Mouse (Mus musculus) stomach, embryonic 15.5 days (tissue): ENCODE measurements around the gene Haghl. TPM values are rescaled to one million over a fixed set of nuclear protein-coding genes. Genes with fewer than 3 reads are reported as not detected.
"Not testable (repeated sequence)": the region's sequence is repeated elsewhere in the genome, so short reads cannot be mapped to it uniquely, and the experiment has no call there.

ENCODE experiments used
- ATAC-seq: fragments of 200-750 bp; cut with Nextera tagmentation; 2 replicates; pipeline ENCODE4 v1.8.0; 2017; ENCODE audit warnings: low read depth, moderate number of reproducible peaks, moderate TSS enrichment; ENCODE audit not compliant: insufficient read depth, low FRiP score
- H3K27ac ChIP-seq: fragments of 300-500 bp; sonication (generic); 2 replicates; pipeline ENCODE4 v1.5.1; 2015; ENCODE audit warnings: mild to moderate bottlenecking, inconsistent platforms
- H3K27me3 ChIP-seq: fragments of 300-500 bp; sonication (generic); replicated peaks from 2 replicates; pipeline ENCODE4 v1.6.1; 2015; ENCODE audit warnings: inconsistent platforms
- H3K36me3 ChIP-seq: fragments of 300-500 bp; sonication (generic); 2 replicates; pipeline ENCODE4 v1.6.1; 2015; ENCODE audit warnings: inconsistent platforms
- H3K4me1 ChIP-seq: fragments of 300-500 bp; sonication (generic); 2 replicates; pipeline ENCODE4 v1.6.1; 2015; ENCODE audit warnings: inconsistent platforms
- H3K4me2 ChIP-seq: fragments of 300-500 bp; sonication (generic); 2 replicates; pipeline ENCODE4 v1.6.1; 2015; ENCODE audit warnings: mild to moderate bottlenecking, inconsistent platforms
- H3K4me3 ChIP-seq: fragments of 300-500 bp; sonication (generic); replicated peaks from 2 replicates; pipeline ENCODE4 v1.5.1; 2015; ENCODE audit warnings: inconsistent platforms
- H3K9ac ChIP-seq: fragments of 300-500 bp; sonication (generic); 2 replicates; pipeline ENCODE4 v1.6.1; 2015; ENCODE audit warnings: inconsistent platforms
- H3K9me3 ChIP-seq: fragments of 300-500 bp; sonication (generic); 2 replicates; pipeline ENCODE4 v1.6.1; 2016; ENCODE audit warnings: inconsistent platforms
- WGBS: fragments of 180-500 bp; shearing (Covaris S2); methylation state at CpG from one replicate; pipeline ENCODE4 v1.1.7; 2015; 5-methylcytosine and 5-hydroxymethylcytosine counted together
- polyA plus RNA-seq: library from polyadenylated mRNA; unstranded; fragments of >200 nt; fragmentation: Nextera tagmentation; extraction: Ambion mirVana; gene quantifications from 2 replicates; pipeline ENCODE4 v1.2.1, GENCODE M21; 2015

Haghl gene
- polyA plus RNA-seq, 1 experiment from 2014 or later = 47.3 TPM

- ATAC-seq = peak; percentile 42
- peaks cover 48% of the 10 kb centered on the region for H3K27me3 ChIP-seq
Measured at GRCm38 (mm10) chr17:25813471-25813870, 28.0 kb upstream of the Haghl start.

GRCm38 (mm10) chr17:25810890-25811289 lies 25.4 kb upstream of the Haghl start:
- ATAC-seq = no peak
- H3K27me3 ChIP-seq = peaks cover 45% of the 10 kb centered on the region
- no peak overlapping the region for H3K4me2 ChIP-seq
- no peaks in the 10 kb centered on the region for H3K36me3 ChIP-seq
- H3K9ac ChIP-seq = no peak overlapping the region
- H3K27ac ChIP-seq = no peak overlapping the region
- H3K4me3 ChIP-seq = no peak overlapping the region
- H3K4me1 ChIP-seq = peaks cover 9% of the 10 kb centered on the region; the same call in 1 of the 2 replicates
- H3K9me3 ChIP-seq = no peaks in the 10 kb centered on the region
- WGBS = 71% methylated on average over 4 of the region's 4 CpGs

More at GRCm38 (mm10) chr17:25813471-25813870, 28.0 kb upstream of the Haghl start:
- H3K27ac ChIP-seq = no peak overlapping the region
- H3K36me3 ChIP-seq = no peaks in the 10 kb centered on the region
- peak overlapping the region; percentile 30 for H3K4me2 ChIP-seq
- H3K9me3 ChIP-seq = no peaks in the 10 kb centered on the region
- no peak overlapping the region for H3K9ac ChIP-seq
- no peak overlapping the region for H3K4me3 ChIP-seq
- peaks cover 9% of the 10 kb centered on the region; the same call in 1 of the 2 replicates for H3K4me1 ChIP-seq
- WGBS = 2% methylated on average over 20 of the region's 20 CpGs

DNA sequence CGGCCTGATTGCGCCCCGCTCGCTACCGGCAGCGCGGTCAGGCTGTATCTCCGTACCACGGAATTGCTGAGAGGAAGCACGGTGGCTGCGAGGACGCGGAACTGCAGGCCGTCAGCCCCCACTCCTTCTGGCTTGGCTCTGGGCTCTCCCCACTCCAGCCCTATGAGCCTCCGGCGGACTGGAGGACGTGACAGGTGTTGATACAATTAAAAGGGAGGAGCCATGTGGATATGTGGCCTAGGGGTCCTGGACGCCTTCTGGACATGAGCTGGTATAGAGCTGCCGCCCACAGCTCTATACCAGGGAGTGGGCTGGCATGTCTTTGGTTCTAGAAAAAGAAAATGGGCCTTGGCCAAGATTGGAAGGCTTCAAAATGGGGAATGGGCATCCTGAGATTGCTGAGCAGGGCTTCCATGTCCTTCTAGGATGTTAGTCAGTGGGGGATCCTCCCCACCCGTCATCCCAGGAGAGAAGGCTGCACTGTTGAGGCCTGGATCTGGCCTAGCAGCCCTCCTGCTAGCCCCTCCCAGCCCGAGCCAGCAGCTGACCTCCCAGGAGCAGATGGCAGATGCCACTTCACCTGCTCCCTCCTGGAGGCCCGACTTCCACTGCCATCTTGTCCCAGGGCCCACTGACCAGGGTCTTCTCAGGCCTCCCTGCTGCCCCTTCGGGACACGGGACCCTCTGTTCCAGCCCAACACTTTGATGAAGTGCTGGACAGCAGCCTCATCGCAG lies 24.3 kb upstream of the Haghl start:
- WGBS = 10% methylated on average over 25 of the region's 25 CpGs
- Histone ChIP-seq H3K27ac (no peak overlapping the region), H3K9ac (peak overlapping the region; percentile 16; the same call in 1 of the 2 replicates), H3K27me3 (peaks cover 48% of the 10 kb centered on the region), H3K4me1 (peaks cover 9% of the 10 kb centered on the region; the same call in 1 of the 2 replicates), H3K4me3 (peak overlapping the region; percentile 66), H3K36me3 (no peaks in the 10 kb centered on the region), H3K9me3 (no peaks in the 10 kb centered on the region), H3K4me2 (peak overlapping the region; percentile 98)
- no peak for ATAC-seq

- no peaks in the 10 kb centered on the region for H3K9me3 ChIP-seq
- H3K4me1 ChIP-seq = peaks cover 9% of the 10 kb centered on the region; the same call in 1 of the 2 replicates
- no peaks in the 10 kb centered on the region for H3K36me3 ChIP-seq
- peak within 1 kb of the TSS; percentile 16; the same call in 1 of the 2 replicates for H3K27ac ChIP-seq
- ATAC-seq = peak; percentile 83
- H3K4me2 ChIP-seq = peak within 1 kb of the TSS; percentile 98
- H3K4me3 ChIP-seq = peak within 1 kb of the TSS; percentile 66
- peak within 1 kb of the TSS; percentile 22 for H3K9ac ChIP-seq
- H3K27me3 ChIP-seq = peaks cover 49% of the 10 kb centered on the region
- WGBS = under 1% methylated on average over 90 of the region's 100 CpGs
Measured at GRCm38 (mm10) chr17:25808789-25809605, 23.5 kb upstream of the Haghl start, which contains the start of gene Fbxl16. TSS of gene Fbxl16 (plus strand) at chr17:25809085.

- Histone ChIP-seq H3K9me3 (no peaks in the 10 kb centered on the region), H3K27me3 (peaks cover 47% of the 10 kb centered on the region), H3K36me3 (no peaks in the 10 kb centered on the region), H3K4me3 (no peak overlapping the region; the same call in 1 of the 2 replicates), H3K9ac (no peak overlapping the region), H3K4me1 (peaks cover 5% of the 10 kb centered on the region; the same call in 1 of the 2 replicates), H3K4me2 (peak overlapping the region; percentile 98), H3K27ac (no peak overlapping the region)
- 35% methylated on average over 5 of the region's 5 CpGs for WGBS
- no peak for ATAC-seq
Measured at GRCm38 (mm10) chr17:25808028-25808427, 22.6 kb upstream of the Haghl start.

DNA sequence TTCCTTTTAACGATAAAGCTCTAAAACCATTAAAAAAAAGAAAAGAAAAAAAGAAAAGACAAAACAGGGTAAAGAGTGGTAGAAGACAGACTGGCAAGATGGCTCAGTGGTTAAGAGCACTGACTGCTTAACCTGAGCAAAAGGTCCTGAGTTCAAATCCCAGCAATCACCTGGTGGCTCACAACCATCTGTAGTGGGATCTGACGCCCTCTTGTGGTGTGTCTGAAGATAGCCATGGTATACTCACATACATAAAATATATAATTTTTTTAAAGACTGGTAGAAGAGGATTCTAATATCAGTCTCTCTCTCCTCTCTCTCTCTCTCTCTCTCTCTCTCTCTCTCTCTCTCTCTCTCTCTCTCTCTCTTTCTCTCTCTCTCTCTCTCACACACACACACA lies 22.0 kb upstream of the Haghl start:
- H3K9me3 ChIP-seq, H3K27ac ChIP-seq, H3K36me3 ChIP-seq, H3K4me1 ChIP-seq, ATAC-seq, H3K9ac ChIP-seq, H3K4me2 ChIP-seq, H3K4me3 ChIP-seq: not testable (repeated sequence)
- 27% methylated on average over 2 of the region's 2 CpGs for WGBS
- H3K27me3 ChIP-seq = peaks cover 46% of the 10 kb centered on the region

GRCm38 (mm10) chr17:25806507-25806906 lies 21.0 kb upstream of the Haghl start:
- H3K9me3 ChIP-seq = no peaks in the 10 kb centered on the region
- H3K4me3 ChIP-seq = no peak overlapping the region
- ATAC-seq = no peak
- peaks cover 4% of the 10 kb centered on the region; the same call in 1 of the 2 replicates for H3K4me1 ChIP-seq
- H3K27me3 ChIP-seq = peaks cover 46% of the 10 kb centered on the region
- no peaks in the 10 kb centered on the region for H3K36me3 ChIP-seq
- no peak overlapping the region for H3K4me2 ChIP-seq
- H3K9ac ChIP-seq = no peak overlapping the region
- WGBS = 75% methylated on average over 4 of the region's 4 CpGs
- H3K27ac ChIP-seq = no peak overlapping the region

- Histone ChIP-seq H3K27ac (no peak overlapping the region), H3K4me3 (no peak overlapping the region), H3K9ac (no peak overlapping the region), H3K4me2 (no peak overlapping the region), H3K36me3 (no peaks in the 10 kb centered on the region), H3K27me3 (0 out of 2 replicates have a peak, but pooled peaks cover 11% of the 10 kb centered on the region), H3K9me3 (no peaks in the 10 kb centered on the region), H3K4me1 (no peaks in the 10 kb centered on the region)
- WGBS = 7% methylated on average over 10 of the region's 10 CpGs
- ATAC-seq = no peak
Measured at GRCm38 (mm10) chr17:25802825-25803517, 17.5 kb upstream of the Haghl start.

DNA sequence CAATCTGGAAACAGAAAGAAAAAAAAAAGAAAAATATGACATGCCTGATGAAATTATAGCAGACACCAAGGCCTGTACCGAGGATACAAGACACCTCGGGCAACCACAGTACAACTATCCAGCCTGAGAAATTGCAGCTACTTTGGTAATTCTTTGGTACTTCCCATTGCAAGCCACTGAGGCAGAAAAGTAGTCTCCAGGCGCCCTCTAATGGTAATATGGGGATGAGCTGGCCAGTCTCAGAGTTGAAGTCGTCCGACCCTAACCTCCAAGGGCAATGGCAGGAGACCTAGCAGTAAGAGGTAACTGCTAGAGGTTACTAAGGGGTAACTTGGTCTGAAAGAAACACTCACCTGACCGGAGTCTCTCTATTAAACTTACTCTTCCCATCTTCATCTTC lies 15.6 kb upstream of the Haghl start:
- 3% methylated on average over 6 of the region's 6 CpGs for WGBS
- Histone ChIP-seq H3K4me2 (no peak overlapping the region), H3K9me3 (no peaks in the 10 kb centered on the region), H3K27ac (no peak overlapping the region), H3K27me3 (0 out of 2 replicates have a peak, but pooled peaks cover 9% of the 10 kb centered on the region), H3K4me3 (no peak overlapping the region), H3K36me3 (no peaks in the 10 kb centered on the region), H3K4me1 (peaks cover 5% of the 10 kb centered on the region), H3K9ac (no peak overlapping the region)
- no peak for ATAC-seq

GRCm38 (mm10) chr17:25796951-25797369 lies 11.5 kb upstream of the Haghl start, which contains the start of gene Metrn:
TSS of gene Metrn (minus strand) at chr17:25797136.
- Histone ChIP-seq H3K4me3 (peak within 1 kb of the TSS; percentile 85), H3K4me2 (peak within 1 kb of the TSS; percentile 91), H3K36me3 (no peaks in the 10 kb centered on the region), H3K27me3 (no peaks in the 10 kb centered on the region), H3K27ac (peak within 1 kb of the TSS; percentile 27), H3K9me3 (no peaks in the 10 kb centered on the region), H3K9ac (peak within 1 kb of the TSS; percentile 61), H3K4me1 (peaks cover 24% of the 10 kb centered on the region)
- ATAC-seq = peak; percentile 78
- under 1% methylated on average over 34 of the region's 35 CpGs for WGBS

DNA sequence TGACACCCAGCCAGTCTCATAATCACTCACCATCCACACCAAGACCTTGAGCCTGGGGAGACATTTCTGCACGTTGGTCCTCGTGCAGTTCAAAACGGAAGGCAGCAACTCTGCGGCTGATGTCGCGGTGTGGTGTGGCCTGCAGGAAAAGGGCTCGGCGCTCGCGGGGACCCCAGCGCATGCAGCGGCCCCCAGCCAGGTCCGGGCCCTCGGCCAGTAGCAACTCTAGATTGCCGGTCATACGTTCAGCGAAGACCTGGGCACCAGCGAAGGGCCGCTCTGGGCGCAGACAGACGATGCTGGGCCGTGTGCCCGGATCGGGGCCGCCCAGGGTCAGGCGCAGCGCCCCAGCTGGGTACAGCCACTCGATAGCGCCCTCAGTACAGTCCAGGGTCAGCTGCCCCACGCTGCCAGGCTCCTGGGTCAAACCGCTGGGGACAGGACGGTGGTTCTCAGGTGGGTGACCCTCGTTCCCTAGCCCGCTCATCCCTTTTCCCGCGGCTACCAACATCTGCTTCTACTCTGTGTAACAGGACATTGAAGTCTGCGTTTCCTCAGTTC lies 10.8 kb upstream of the Haghl start:
- H3K27me3 ChIP-seq = no peaks in the 10 kb centered on the region
- WGBS = 3% methylated on average over 37 of the region's 37 CpGs
- H3K4me2 ChIP-seq = peak overlapping the region; percentile 91
- H3K27ac ChIP-seq = peak overlapping the region; percentile 27
- H3K4me1 ChIP-seq = peaks cover 28% of the 10 kb centered on the region
- ATAC-seq = no peak
- H3K36me3 ChIP-seq = no peaks in the 10 kb centered on the region
- no peaks in the 10 kb centered on the region for H3K9me3 ChIP-seq
- peak overlapping the region; percentile 85 for H3K4me3 ChIP-seq
- peak overlapping the region; percentile 61 for H3K9ac ChIP-seq
